Mouse (Mus musculus): Measurements from ENCODE around the gene Rhag.

DNA sequence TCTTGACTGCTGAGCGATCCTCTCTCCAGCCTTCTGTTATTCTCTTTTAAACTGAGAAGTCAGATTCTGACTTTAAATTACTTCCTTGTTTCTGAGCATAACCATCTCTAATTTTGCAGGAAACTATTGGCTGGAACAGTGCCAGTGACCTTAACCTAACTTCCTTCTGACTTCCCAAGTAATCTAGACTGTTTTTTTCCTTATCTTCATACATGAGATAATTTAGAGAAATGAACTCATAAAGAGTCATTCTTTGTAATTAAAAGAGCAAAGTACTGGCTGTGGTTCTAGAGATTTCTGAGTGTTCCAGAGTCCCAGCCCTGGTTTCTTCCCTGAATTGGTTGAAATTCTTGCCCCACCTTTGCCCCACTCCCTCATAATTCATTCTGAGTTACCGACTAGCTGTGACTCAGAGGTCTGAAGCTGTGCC lies 62.7 kb downstream of the Rhag start:
- no peak for TF ChIP-seq CTCF (IDR thresholded peaks at IDR 0.05; ENCODE audit: borderline replicate concordance, insufficient read depth, low read length)
- no peak for TF ChIP-seq POLR2A (IDR thresholded peaks at IDR 0.05; ENCODE audit: low read depth, low read length)
